Mouse (Mus musculus) midbrain, embryonic 11.5 days (tissue): Measurements from ENCODE around the gene Sprn. TPM values are rescaled to one million over a fixed set of nuclear protein-coding genes. Genes with fewer than 3 reads are reported as not detected.

ENCODE experiments used
- ATAC-seq: fragments of 200-750 bp; cut with Nextera tagmentation; 2 replicates; pipeline ENCODE4 v1.8.0; 2017; ENCODE audit warnings: moderate TSS enrichment, moderate library complexity; ENCODE audit not compliant: low FRiP score
- DNase-seq: peaks from one replicate; pipeline ENCODE4 v3.0.0; 2015; ENCODE audit warnings: low spot score; ENCODE audit errors: missing footprints
- H3K27ac ChIP-seq: fragments of 300-500 bp; sonication (generic); 2 replicates; pipeline ENCODE4 v1.5.1; 2014; ENCODE audit warnings: low read depth, low read length
- H3K27me3 ChIP-seq: fragments of 300-500 bp; sonication (generic); 2 replicates; pipeline ENCODE4 v1.6.1; 2014; ENCODE audit warnings: mild to moderate bottlenecking, low read length, moderate library complexity, mixed read lengths; ENCODE audit not compliant: control insufficient read depth, insufficient read depth
- H3K36me3 ChIP-seq: fragments of 300-500 bp; sonication (generic); 2 replicates; pipeline ENCODE4 v1.6.1; 2014; ENCODE audit warnings: mild to moderate bottlenecking, low read length, moderate library complexity, mixed read lengths; ENCODE audit not compliant: control insufficient read depth, insufficient read depth
- H3K4me1 ChIP-seq: fragments of 300-500 bp; sonication (generic); 2 replicates; pipeline ENCODE4 v1.6.1; 2014; ENCODE audit warnings: low read length; ENCODE audit not compliant: control insufficient read depth, insufficient read depth
- H3K4me2 ChIP-seq: fragments of 300-500 bp; sonication (generic); 2 replicates; pipeline ENCODE4 v1.6.1; 2014; ENCODE audit warnings: mild to moderate bottlenecking, moderate library complexity
- H3K4me3 ChIP-seq: fragments of 300-500 bp; sonication (generic); 2 replicates; pipeline ENCODE4 v1.5.1; 2014; ENCODE audit warnings: low read depth, low read length
- H3K9ac ChIP-seq: fragments of 300-500 bp; sonication (generic); 2 replicates; pipeline ENCODE4 v1.6.1; 2014; ENCODE audit warnings: low read length
- H3K9me3 ChIP-seq: fragments of 300-500 bp; sonication (generic); 2 replicates; pipeline ENCODE4 v1.6.1; 2016; ENCODE audit warnings: low read length; ENCODE audit not compliant: control insufficient read depth
- WGBS: fragments of 180-500 bp; shearing (Covaris S2); extraction: QIAGEN DNeasy Blood & Tissue Kit; methylation state at CpG from one replicate; pipeline ENCODE4 v1.1.7; 2014; 5-methylcytosine and 5-hydroxymethylcytosine counted together
- polyA plus RNA-seq: library from polyadenylated mRNA; unstranded; fragments of >200 nt; fragmentation: Nextera tagmentation; extraction: Ambion mirVana; gene quantifications from 2 replicates; pipeline ENCODE4 v1.2.1, GENCODE M21; 2014

Sprn gene
- polyA plus RNA-seq, 1 experiment from 2014 or later = 0.89 TPM

DNA sequence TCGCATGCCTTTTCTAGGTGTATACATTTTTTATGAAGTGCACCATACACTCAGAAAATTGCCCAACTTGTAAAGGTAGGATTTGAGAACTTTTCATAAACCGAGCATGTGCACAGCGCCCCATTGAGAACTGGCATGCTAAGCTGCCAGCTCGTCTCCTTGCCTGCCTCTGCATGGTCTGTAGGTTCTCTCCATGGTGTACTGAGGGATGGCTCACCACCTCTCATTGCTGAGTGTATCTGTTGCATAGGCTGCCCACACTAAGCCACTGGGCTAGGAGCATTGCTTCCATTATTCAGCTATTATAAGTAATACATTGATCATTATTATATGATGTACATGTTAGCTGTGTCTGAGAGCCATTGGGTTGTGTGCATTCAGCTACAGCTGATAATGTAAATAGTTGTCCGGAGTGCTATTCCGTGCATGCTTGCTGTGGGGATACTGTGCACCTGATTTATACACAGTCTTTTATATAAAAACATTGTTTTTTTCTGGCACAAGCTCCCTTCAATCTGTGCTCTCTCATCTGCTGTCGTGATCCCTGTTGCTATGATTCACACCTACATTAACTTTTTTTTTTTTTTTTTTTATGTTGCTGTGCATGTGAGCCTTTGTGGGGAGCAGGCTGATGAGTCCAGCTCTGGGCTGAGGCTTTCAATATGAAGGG is 33.2 kb upstream of the Sprn start:
- peak; percentile 66 for DNase-seq
- Histone ChIP-seq H3K4me3 (no peak overlapping the region), H3K36me3 (no peaks in the 10 kb centered on the region), H3K9ac (no peak overlapping the region), H3K27ac (no peak overlapping the region), H3K27me3 (no peaks in the 10 kb centered on the region), H3K4me1 (no peaks in the 10 kb centered on the region), H3K9me3 (no peaks in the 10 kb centered on the region), H3K4me2 (no peak overlapping the region)
- WGBS = 82% methylated on average over 7 of the region's 7 CpGs
- no peak for ATAC-seq

DNA sequence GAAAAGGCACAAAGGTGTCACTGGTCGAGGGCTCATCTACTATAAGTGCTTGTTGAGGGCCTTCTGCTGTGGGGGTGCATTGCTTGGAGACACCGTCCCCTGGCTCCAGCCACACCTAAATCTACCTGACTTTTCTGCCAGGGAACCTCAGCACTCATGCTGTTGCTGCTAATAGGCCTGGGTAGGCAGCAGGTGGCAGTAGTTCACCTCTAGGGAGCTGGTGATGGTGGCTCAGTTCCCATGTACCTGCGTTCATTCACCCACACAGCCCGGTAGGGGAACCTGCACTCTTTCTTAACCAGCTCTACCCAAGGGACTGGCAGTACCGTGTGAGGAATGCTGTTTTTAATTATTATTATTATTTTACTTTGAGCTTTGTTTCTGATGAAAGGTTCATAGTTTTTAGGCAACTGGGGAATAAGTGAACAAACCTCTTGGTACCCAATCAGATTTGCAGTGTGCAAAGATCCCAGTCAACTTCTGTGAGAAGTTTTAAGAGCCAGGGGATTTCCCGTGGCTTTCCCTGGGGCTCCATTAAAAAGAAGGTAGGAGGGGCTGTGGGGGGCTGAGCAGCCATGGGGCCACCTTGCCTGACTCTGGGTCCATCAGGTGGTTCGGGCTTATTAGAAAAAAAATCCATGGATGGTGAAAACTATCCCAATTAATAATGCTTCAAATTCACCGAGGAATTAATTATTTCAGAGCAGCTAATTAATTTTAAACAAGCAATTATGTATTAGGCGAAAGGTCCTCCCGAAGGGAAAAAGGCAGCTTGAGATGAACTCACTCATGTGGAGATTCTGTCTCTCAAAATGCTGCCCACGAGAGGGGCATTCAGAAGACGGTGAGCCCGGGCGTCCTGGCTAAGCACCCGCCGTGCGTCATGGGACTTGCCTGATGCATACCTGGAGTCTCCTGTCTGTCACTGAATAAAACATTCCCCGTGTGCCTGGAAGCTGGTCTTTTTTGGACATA is 32.3 kb upstream of the Sprn start:
- peak; percentile 56 for DNase-seq

GRCm38 (mm10) chr7:140184206-140184605 is 29.5 kb upstream of the Sprn start:
- Histone ChIP-seq H3K9ac (no peak overlapping the region), H3K36me3 (no peaks in the 10 kb centered on the region), H3K4me2 (no peak overlapping the region), H3K4me1 (no peaks in the 10 kb centered on the region), H3K9me3 (no peaks in the 10 kb centered on the region), H3K27me3 (no peaks in the 10 kb centered on the region), H3K4me3 (no peak overlapping the region), H3K27ac (no peak overlapping the region)
- 86% methylated on average over 4 of the region's 4 CpGs for WGBS
- ATAC-seq = no peak
- no peak for DNase-seq

More for the DNA sequence above, 32.3 kb upstream of the Sprn start:
- Histone ChIP-seq H3K27ac (no peak overlapping the region), H3K4me3 (no peak overlapping the region), H3K9ac (no peak overlapping the region), H3K27me3 (no peaks in the 10 kb centered on the region), H3K4me2 (no peak overlapping the region), H3K4me1 (no peaks in the 10 kb centered on the region), H3K9me3 (no peaks in the 10 kb centered on the region), H3K36me3 (no peaks in the 10 kb centered on the region)
- 67% methylated on average over 18 of the region's 18 CpGs for WGBS
- ATAC-seq = no peak

GRCm38 (mm10) chr7:140180692-140181091 is 26.0 kb upstream of the Sprn start:
- ATAC-seq (no peak), DNase-seq (no peak)
- 86% methylated on average over 2 of the region's 2 CpGs for WGBS
- Histone ChIP-seq H3K36me3 (no peaks in the 10 kb centered on the region), H3K27ac (no peak overlapping the region), H3K27me3 (no peaks in the 10 kb centered on the region), H3K9ac (no peak overlapping the region), H3K9me3 (no peaks in the 10 kb centered on the region), H3K4me3 (no peak overlapping the region), H3K4me2 (no peak overlapping the region), H3K4me1 (no peaks in the 10 kb centered on the region)

DNA sequence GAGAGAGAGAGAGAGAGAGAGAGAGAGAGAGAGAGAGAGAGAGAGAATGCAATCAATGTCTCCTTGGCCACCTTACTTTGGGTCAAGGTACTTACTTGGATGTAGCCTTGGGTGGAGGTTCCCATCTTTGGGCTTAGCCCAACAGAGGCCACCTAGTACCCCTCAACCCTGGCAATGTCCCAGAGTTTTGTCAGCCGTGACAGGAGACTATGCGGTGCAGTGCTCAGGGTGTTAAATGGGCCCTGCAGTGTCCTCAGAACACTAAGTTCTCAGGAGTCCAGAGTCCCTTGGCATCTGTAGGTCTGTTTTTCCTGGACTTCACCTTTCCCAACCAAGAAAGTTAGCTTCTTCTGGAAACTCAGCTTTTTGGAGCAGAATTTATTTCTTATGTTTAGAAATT is 24.5 kb upstream of the Sprn start:
- ATAC-seq = no peak
- Histone ChIP-seq H3K9ac (no peak overlapping the region), H3K4me2 (no peak overlapping the region), H3K27me3 (no peaks in the 10 kb centered on the region), H3K4me3 (no peak overlapping the region), H3K9me3 (no peaks in the 10 kb centered on the region), H3K27ac (no peak overlapping the region), H3K4me1 (no peaks in the 10 kb centered on the region), H3K36me3 (no peaks in the 10 kb centered on the region)
- 89% methylated on average over 2 of the region's 2 CpGs for WGBS
- DNase-seq = no peak

DNA sequence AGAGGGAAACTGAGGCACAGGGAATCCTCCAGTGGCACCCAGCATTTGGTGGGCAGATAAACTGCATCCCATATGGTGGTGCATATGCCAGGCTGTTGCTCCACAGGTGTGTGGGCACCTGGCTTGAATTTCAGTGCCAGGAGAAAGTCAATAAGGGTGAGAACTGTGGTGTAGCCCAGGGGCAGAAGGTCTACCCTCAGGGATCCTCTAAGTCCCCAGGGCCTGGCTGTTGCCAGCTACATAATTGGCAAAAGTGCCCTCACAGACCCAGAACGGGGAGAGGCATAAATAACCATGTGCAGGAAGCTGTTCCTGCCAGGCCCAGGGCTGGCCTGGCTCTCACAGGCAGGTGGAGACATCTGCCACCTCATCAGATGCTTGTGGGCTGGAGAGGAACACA is 18.3 kb upstream of the Sprn start, which contains the start of gene Olfr523:
Gene Olfr523 (plus strand): TSS at position 282 of the 400 bp plus-strand sequence.
- Histone ChIP-seq H3K4me2 (no peak within 1 kb of the TSS), H3K4me3 (no peak within 1 kb of the TSS), H3K4me1 (no peaks in the 10 kb centered on the region), H3K36me3 (no peaks in the 10 kb centered on the region), H3K9ac (no peak within 1 kb of the TSS), H3K9me3 (no peaks in the 10 kb centered on the region), H3K27ac (no peak within 1 kb of the TSS), H3K27me3 (no peaks in the 10 kb centered on the region)
- DNase-seq (no peak), ATAC-seq (no peak)
- WGBS = 88% methylated on average over 1 of the region's 1 CpGs

DNA sequence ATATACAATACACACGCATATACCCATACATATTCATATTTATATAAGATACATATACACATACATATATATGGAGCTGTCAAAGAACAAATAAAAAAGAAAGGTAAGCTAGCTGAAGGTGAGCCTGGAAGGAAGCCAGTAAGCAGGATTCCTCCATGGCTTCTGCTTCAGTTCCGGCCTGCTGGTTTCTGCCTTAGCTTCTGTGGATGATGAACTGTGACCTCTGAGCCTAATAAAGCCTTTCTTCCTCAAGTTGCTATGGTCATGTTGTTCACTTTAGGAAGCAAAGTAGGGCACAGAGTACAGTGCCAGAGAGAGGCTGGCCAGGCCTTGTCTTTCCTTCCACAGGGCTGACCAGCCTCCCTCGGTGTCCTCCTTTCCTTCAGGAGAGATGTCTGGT is 16.2 kb upstream of the Sprn start:
- Histone ChIP-seq H3K4me2 (no peak overlapping the region), H3K27me3 (no peaks in the 10 kb centered on the region), H3K9me3 (no peaks in the 10 kb centered on the region), H3K36me3 (no peaks in the 10 kb centered on the region), H3K9ac (no peak overlapping the region), H3K4me3 (no peak overlapping the region), H3K27ac (no peak overlapping the region), H3K4me1 (no peaks in the 10 kb centered on the region)
- WGBS = 97% methylated on average over 3 of the region's 3 CpGs
- ATAC-seq = no peak
- DNase-seq = no peak

DNA sequence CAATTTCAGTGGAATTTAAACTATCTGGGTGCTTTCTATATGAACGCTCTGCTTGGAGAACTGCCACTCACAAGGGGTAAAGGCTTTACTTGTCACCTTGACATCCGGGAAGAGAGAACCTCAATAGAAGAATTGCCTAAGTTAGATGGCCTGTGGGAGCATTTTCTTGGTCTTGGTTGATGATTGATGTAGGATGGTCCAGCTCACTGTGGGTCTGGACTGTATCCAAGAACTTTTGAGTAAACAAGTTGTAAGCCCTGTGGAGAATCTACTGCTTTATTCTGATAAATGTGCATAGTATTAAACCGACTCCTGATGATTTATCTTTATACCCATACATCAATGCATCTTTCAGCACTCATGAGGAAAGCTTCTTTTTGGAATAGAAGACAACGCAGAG is 14.7 kb upstream of the Sprn start:
- DNase-seq (no peak), ATAC-seq (no peak)
- no peak overlapping the region for H3K27ac ChIP-seq
- no peaks in the 10 kb centered on the region for H3K9me3 ChIP-seq
- no peak overlapping the region for H3K9ac ChIP-seq
- H3K4me1 ChIP-seq = no peaks in the 10 kb centered on the region
- WGBS = 84% methylated on average over 4 of the region's 4 CpGs
- no peaks in the 10 kb centered on the region for H3K36me3 ChIP-seq
- H3K27me3 ChIP-seq = no peaks in the 10 kb centered on the region
- H3K4me3 ChIP-seq = no peak overlapping the region
- H3K4me2 ChIP-seq = no peak overlapping the region

GRCm38 (mm10) chr7:140167950-140168349 is 13.3 kb upstream of the Sprn start:
- no peaks in the 10 kb centered on the region for H3K27me3 ChIP-seq
- no peak overlapping the region for H3K27ac ChIP-seq
- H3K4me1 ChIP-seq = no peaks in the 10 kb centered on the region
- no peaks in the 10 kb centered on the region for H3K36me3 ChIP-seq
- DNase-seq (no peak), ATAC-seq (no peak)
- H3K9me3 ChIP-seq = no peaks in the 10 kb centered on the region
- H3K4me2 ChIP-seq = no peak overlapping the region
- no peak overlapping the region for H3K4me3 ChIP-seq
- H3K9ac ChIP-seq = no peak overlapping the region
- WGBS = 70% methylated on average over 1 of the region's 1 CpGs
